Mouse (Mus musculus): ENCODE results near the gene Robo3. TPM values are rescaled to one million over a fixed set of nuclear protein-coding genes. Genes with fewer than 3 reads are reported as not detected.

The Robo3 gene
- total RNA-seq (2023): not detected

DNA sequence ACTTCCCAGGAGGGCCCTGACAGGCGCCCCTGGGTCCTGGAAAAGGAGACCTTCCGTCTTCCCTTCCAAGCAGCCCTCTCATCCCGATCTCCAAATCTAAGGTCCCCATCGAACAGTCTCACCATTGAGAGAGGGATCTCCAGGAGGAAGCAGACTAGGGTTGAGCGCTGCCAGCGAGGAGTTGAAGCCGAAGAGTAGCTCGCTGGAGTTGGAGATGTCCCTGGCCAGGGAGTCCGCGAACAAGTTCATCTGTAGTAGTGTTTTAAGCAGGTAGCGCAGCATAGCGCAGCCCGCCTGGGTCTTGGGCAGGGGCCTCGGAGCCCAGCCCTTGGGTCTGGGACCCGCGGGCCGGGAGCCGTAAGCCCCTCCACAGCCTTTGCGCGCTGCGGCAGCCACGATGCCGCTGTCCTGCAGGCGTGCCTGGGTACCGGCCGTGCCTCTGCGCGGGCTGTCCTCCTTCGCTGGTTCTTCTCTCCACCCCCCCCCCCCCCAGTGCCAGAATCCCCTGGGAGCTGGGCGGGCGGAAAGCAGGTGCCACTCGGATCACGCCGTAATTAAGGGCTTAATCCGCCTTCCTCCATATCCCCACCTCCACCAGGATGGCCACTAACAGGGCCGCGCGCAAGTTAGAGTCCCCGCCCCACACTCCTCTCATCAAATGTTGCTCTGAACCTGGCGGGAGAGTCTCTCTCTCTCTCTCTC, at the start of gene Robo3:
Robo3 (minus strand) TSS at position 527 of the 702 bp plus-strand sequence.

DNA sequence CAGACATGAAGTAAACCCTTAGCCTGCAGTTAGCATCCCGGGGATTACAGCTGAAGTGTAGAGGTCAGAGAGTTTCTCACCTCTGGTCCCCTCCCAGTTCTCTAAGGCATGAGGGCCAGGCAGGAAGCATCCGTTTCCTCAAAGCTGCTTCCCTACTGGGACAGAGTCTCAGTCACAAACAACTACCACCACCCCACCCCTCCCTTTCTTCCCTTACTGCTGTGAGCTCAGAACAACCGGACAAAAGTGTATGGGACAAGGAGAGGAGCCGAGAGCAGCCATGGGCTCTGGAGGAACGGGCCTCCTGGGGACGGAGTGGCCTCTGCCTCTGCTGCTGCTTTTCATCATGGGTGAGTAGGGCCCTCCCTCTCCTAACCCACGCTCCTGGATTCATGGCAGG, 31.2 kb downstream of the Robo3 start, which contains the start of gene Robo4:
Robo4 (plus strand) TSS at position 96 of the 400 bp plus-strand sequence.

DNA sequence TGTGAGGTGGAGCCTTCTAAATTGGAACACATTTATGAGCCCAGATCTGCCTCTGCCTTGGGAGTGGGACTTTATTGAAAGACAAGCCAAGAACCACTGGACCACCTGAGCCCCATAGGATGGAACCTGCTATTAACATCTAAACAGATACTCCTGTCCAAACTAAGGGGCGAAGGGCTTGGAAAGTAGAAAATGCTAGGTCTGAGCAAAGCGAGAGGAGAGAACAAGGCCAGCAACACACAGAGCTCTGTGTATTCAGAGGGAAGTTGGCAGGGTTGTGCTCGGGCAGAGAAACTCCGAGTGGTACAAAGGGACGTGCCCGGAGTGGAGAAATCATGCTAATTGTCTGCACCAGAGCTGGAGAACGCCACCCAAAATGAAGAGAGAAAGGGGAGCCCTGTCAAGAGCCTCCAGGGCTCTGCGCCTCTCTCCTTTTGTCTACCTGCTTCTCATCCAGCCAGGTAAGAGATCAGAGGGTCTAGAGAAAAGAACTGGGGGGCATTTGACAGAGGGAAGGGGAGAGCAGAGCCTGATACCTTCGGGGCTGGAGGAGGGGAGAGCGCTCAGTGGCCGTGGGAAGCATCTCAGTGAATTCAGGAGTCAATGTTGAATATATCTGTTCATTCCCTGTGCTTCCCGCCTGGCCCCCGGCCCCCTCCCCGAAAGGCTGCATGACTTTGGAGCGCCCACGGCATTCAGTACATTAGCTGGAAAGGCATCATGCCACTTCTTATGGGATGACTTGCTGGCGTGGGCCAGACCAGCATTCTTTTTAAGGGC, 65.6 kb downstream of the Robo3 start, which contains the start of gene Hepacam:
Hepacam (plus strand) TSS at position 51 of the 780 bp plus-strand sequence.

Other genes with a start within 250 kb of the Robo3 start
- 1.5 TPM for gene Tmem218, start 225.0 kb downstream of the Robo3 start, total RNA-seq (2023)
- gene Slc37a2, start 177.5 kb downstream of the Robo3 start, total RNA-seq (2023): 2.8 TPM
- 13.9 TPM for gene Ccdc15, start 84.8 kb downstream of the Robo3 start, total RNA-seq (2023)
- gene Hepacam, start 65.9 kb downstream of the Robo3 start, total RNA-seq (2023): not detected
- gene Robo4, start 31.3 kb downstream of the Robo3 start, total RNA-seq (2023): not detected
- 59.9 TPM for gene Msantd2, start 56.1 kb upstream of the Robo3 start, total RNA-seq (2023)
- 0.58 TPM for gene Esam, start 94.8 kb upstream of the Robo3 start, total RNA-seq (2023)
- gene Vsig2, start 106.0 kb upstream of the Robo3 start, total RNA-seq (2023): not detected
- 0.37 TPM for gene Nrgn, start 119.7 kb upstream of the Robo3 start, total RNA-seq (2023)
- gene Siae, start 122.5 kb upstream of the Robo3 start, total RNA-seq (2023): 9.7 TPM
- gene Spa17, start 180.5 kb upstream of the Robo3 start, total RNA-seq (2023): not detected
- gene Tbrg1, start 224.1 kb upstream of the Robo3 start, total RNA-seq (2023): 83.6 TPM
- gene Panx3, start 236.0 kb upstream of the Robo3 start, total RNA-seq (2023): not detected